14 mouse cellular contexts compared by ENCODE assay signal in the genomic region with DNA sequence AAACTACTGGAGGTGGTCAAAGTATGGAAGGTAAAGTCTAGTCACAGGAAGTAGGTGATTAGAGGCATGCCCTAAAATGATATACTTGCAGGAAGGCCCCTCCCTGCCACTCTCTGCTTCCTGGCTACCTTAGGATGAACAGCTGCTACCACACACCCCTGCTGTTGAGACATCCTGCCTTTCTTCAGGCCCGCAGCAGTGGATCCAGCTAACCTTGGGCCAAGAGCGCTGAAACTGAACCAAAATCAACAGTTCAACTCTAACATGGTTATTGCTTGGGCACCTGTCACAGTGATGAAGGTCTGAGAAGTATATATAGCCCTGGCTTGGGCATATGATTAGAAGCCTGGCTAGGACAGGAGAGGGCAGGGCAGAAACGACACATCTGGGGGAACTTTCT.
"Had no signal": no experiment of that assay in that cellular context is flagged by ENCODE, and none has a peak within 500 bp of the region (broad histone marks: within the 10 kb centered on the region; RNA-seq: fewer than 3 reads in every experiment).

No protein-coding gene starts in this region.

- DNase-seq: kidney, postnatal 14 days; layer of hippocampus, adult 9-11 months; liver; lung, adult 18-20 months; lung, postnatal 10 days; lung, postnatal 36 days; midbrain, embryonic 14.5 days; right cerebral cortex, adult 18-20 months; right cerebral cortex, postnatal 14 days; right cerebral cortex, postnatal 4 days; thymus, adult 2 months; thymus, postnatal 14 days; thymus, postnatal 4 days had no signal

- ATAC-seq: liver, embryonic 12.5 days had no signal
